Mouse (Mus musculus): ENCODE results near the gene Ttc12. TPM values are rescaled to one million over a fixed set of nuclear protein-coding genes. Genes with fewer than 3 reads are reported as not detected.

Ttc12 gene
- polyA plus RNA-seq, 1 experiment from 2014 or later, result 0.77 TPM

GRCm38 (mm10) chr9:49450491-49450890 lies 35.5 kb downstream of the Ttc12 start:
- Histone ChIP-seq H3K4me2 (no peak overlapping the region), H3K27me3 (replicated peaks; ENCODE audit: control insufficient read depth, insufficient read depth, low read length) (no peaks in the 10 kb centered on the region), H3K36me3 (ENCODE audit: control insufficient read depth, insufficient read depth, low read length) (no peaks in the 10 kb centered on the region), H3K9ac (ENCODE audit: low read depth, low read length) (no peak overlapping the region), H3K9me3 (ENCODE audit: control insufficient read depth, low read length) (no peaks in the 10 kb centered on the region), H3K4me3 (ENCODE audit: low read depth, low read length) (no peak overlapping the region), H3K4me1 (replicated peaks; ENCODE audit: control insufficient read depth, insufficient read depth, low read length) (no peaks in the 10 kb centered on the region), H3K27ac (ENCODE audit: low read depth, low read length) (no peak overlapping the region)
- DNase-seq (ENCODE audit: low spot score) (no peak), ATAC-seq (replicated peaks; ENCODE audit: low FRiP score) (no peak)
- 55% methylated on average over 3 of the region's 3 CpGs for WGBS

GRCm38 (mm10) chr9:49442621-49443020 lies 43.4 kb downstream of the Ttc12 start:
- ATAC-seq (replicated peaks; ENCODE audit: low FRiP score), result no peak
- Histone ChIP-seq H3K27ac (ENCODE audit: low read depth, low read length) (no peak overlapping the region), H3K4me3 (ENCODE audit: low read depth, low read length) (no peak overlapping the region), H3K36me3 (ENCODE audit: control insufficient read depth, insufficient read depth, low read length) (no peaks in the 10 kb centered on the region), H3K4me1 (replicated peaks; ENCODE audit: control insufficient read depth, insufficient read depth, low read length) (no peaks in the 10 kb centered on the region), H3K4me2 (no peak overlapping the region), H3K27me3 (replicated peaks; ENCODE audit: control insufficient read depth, insufficient read depth, low read length) (no peaks in the 10 kb centered on the region), H3K9me3 (ENCODE audit: control insufficient read depth, low read length) (no peaks in the 10 kb centered on the region), H3K9ac (ENCODE audit: low read depth, low read length) (no peak overlapping the region)
- no peak for DNase-seq (ENCODE audit: low spot score)
- WGBS, result 82% methylated on average over 3 of the region's 3 CpGs

- ATAC-seq (replicated peaks; ENCODE audit: low FRiP score) (no peak), DNase-seq (ENCODE audit: low spot score) (no peak)
- Histone ChIP-seq H3K27ac (ENCODE audit: low read depth, low read length) (no peak overlapping the region), H3K4me1 (replicated peaks; ENCODE audit: control insufficient read depth, insufficient read depth, low read length) (no peaks in the 10 kb centered on the region), H3K36me3 (ENCODE audit: control insufficient read depth, insufficient read depth, low read length) (no peaks in the 10 kb centered on the region), H3K9ac (ENCODE audit: low read depth, low read length) (no peak overlapping the region), H3K4me3 (ENCODE audit: low read depth, low read length) (no peak overlapping the region), H3K27me3 (replicated peaks; ENCODE audit: control insufficient read depth, insufficient read depth, low read length) (no peaks in the 10 kb centered on the region), H3K9me3 (ENCODE audit: control insufficient read depth, low read length) (no peaks in the 10 kb centered on the region), H3K4me2 (no peak overlapping the region)
- 56% methylated on average over 5 of the region's 5 CpGs for WGBS
Measured at GRCm38 (mm10) chr9:49427478-49427877, 58.5 kb downstream of the Ttc12 start.

DNA sequence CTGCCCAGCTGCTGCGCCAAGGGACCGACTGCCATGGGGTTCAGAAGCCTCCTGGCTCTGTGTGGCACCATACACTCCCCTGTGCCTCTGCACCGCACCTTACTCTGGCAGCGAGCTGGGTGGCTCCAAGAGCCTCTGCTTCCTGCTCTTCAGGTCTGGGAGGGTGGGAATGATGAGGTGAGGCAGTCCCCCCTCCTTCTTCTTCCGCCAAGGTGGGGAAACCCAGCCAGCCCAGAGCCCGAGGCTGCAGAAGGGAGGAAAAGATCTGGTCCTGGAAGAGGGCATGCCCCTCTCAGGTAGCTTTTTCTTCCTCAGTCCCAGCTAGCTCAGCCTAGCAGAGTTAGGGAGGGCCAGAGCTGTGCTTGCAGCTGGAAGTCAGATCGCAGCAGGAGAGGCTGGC lies 59.1 kb downstream of the Ttc12 start, which contains the start of gene Ankk1:
Gene Ankk1 (minus strand): TSS at position 101 of the 400 bp plus-strand sequence.
- no peaks in the 10 kb centered on the region for H3K9me3 ChIP-seq (ENCODE audit: control insufficient read depth, low read length)
- no peak for DNase-seq (ENCODE audit: low spot score)
- H3K4me2 ChIP-seq, result no peak within 1 kb of the TSS
- WGBS, result 68% methylated on average over 7 of the region's 7 CpGs
- ATAC-seq (replicated peaks; ENCODE audit: low FRiP score), result no peak
- no peaks in the 10 kb centered on the region for H3K4me1 ChIP-seq (replicated peaks; ENCODE audit: control insufficient read depth, insufficient read depth, low read length)
- H3K27ac ChIP-seq (ENCODE audit: low read depth, low read length), result no peak within 1 kb of the TSS
- H3K27me3 ChIP-seq (replicated peaks; ENCODE audit: control insufficient read depth, insufficient read depth, low read length), result no peaks in the 10 kb centered on the region
- H3K4me3 ChIP-seq (ENCODE audit: low read depth, low read length), result no peak within 1 kb of the TSS
- H3K36me3 ChIP-seq (ENCODE audit: control insufficient read depth, insufficient read depth, low read length), result no peaks in the 10 kb centered on the region
- no peak within 1 kb of the TSS for H3K9ac ChIP-seq (ENCODE audit: low read depth, low read length)

DNA sequence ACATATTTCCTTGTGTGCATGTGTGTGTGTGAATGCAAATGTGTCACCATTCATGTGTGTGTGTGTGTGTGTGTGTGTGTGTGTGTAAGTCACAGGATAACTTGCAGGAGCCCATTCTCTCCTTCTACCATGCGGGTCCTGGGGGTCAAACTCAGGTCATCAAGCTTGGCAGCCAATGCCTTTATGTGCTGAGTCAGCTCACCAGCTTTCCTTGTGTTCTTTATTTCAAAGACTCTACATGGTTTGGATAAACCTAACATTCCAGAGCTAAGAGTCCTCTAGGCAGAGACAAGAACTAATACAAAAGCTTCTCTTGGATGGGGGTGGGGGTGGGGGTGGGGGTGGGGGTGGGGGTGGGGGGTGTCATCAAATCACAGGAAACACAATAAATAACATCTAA lies 60.4 kb downstream of the Ttc12 start:
- DNase-seq (ENCODE audit: low spot score) (no peak), ATAC-seq (replicated peaks; ENCODE audit: low FRiP score) (no peak)
- Histone ChIP-seq H3K9me3 (ENCODE audit: control insufficient read depth, low read length) (no peaks in the 10 kb centered on the region), H3K4me3 (ENCODE audit: low read depth, low read length) (no peak overlapping the region), H3K27ac (ENCODE audit: low read depth, low read length) (no peak overlapping the region), H3K4me1 (replicated peaks; ENCODE audit: control insufficient read depth, insufficient read depth, low read length) (no peaks in the 10 kb centered on the region), H3K4me2 (no peak overlapping the region), H3K9ac (ENCODE audit: low read depth, low read length) (no peak overlapping the region), H3K36me3 (ENCODE audit: control insufficient read depth, insufficient read depth, low read length) (no peaks in the 10 kb centered on the region), H3K27me3 (replicated peaks; ENCODE audit: control insufficient read depth, insufficient read depth, low read length) (no peaks in the 10 kb centered on the region)
- WGBS, result 65% methylated on average over 1 of the region's 1 CpGs

DNA sequence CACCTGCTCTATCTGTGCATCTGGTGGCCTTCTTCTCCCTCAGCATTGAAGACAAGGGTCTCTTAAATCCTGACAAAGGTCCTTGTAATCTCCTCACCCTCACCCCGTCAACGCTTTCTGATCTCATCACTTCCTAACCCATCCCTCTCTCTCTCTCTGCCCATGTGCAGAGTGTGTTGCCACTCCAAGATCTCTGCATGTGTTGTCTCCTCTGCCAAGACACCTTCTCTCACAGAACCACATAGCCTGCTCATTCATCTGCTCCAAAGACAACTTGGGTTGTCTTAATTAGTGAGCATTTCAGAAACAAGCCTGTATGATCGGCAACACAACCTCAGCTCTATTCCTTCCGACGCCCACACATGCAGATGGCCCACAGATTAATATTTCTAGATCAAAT lies 62.2 kb downstream of the Ttc12 start:
- Histone ChIP-seq H3K36me3 (ENCODE audit: control insufficient read depth, insufficient read depth, low read length) (no peaks in the 10 kb centered on the region), H3K9ac (ENCODE audit: low read depth, low read length) (no peak overlapping the region), H3K9me3 (ENCODE audit: control insufficient read depth, low read length) (no peaks in the 10 kb centered on the region), H3K4me1 (replicated peaks; ENCODE audit: control insufficient read depth, insufficient read depth, low read length) (no peaks in the 10 kb centered on the region), H3K4me3 (ENCODE audit: low read depth, low read length) (no peak overlapping the region), H3K27me3 (replicated peaks; ENCODE audit: control insufficient read depth, insufficient read depth, low read length) (no peaks in the 10 kb centered on the region), H3K4me2 (no peak overlapping the region), H3K27ac (ENCODE audit: low read depth, low read length) (no peak overlapping the region)
- ATAC-seq (replicated peaks; ENCODE audit: low FRiP score) (no peak), DNase-seq (ENCODE audit: low spot score) (no peak)
- 84% methylated on average over 5 of the region's 5 CpGs for WGBS

GRCm38 (mm10) chr9:49410621-49411020 lies 75.4 kb downstream of the Ttc12 start:
- no peaks in the 10 kb centered on the region for H3K36me3 ChIP-seq (ENCODE audit: control insufficient read depth, insufficient read depth, low read length)
- DNase-seq (ENCODE audit: low spot score), result no peak
- no peak overlapping the region for H3K9ac ChIP-seq (ENCODE audit: low read depth, low read length)
- no peaks in the 10 kb centered on the region for H3K4me1 ChIP-seq (replicated peaks; ENCODE audit: control insufficient read depth, insufficient read depth, low read length)
- no peak overlapping the region for H3K4me3 ChIP-seq (ENCODE audit: low read depth, low read length)
- ATAC-seq (replicated peaks; ENCODE audit: low FRiP score), result no peak
- H3K9me3 ChIP-seq (ENCODE audit: control insufficient read depth, low read length), result no peaks in the 10 kb centered on the region
- H3K4me2 ChIP-seq, result no peak overlapping the region
- 67% methylated on average over 5 of the region's 5 CpGs for WGBS
- no peaks in the 10 kb centered on the region for H3K27me3 ChIP-seq (replicated peaks; ENCODE audit: control insufficient read depth, insufficient read depth, low read length)
- H3K27ac ChIP-seq (ENCODE audit: low read depth, low read length), result no peak overlapping the region

DNA sequence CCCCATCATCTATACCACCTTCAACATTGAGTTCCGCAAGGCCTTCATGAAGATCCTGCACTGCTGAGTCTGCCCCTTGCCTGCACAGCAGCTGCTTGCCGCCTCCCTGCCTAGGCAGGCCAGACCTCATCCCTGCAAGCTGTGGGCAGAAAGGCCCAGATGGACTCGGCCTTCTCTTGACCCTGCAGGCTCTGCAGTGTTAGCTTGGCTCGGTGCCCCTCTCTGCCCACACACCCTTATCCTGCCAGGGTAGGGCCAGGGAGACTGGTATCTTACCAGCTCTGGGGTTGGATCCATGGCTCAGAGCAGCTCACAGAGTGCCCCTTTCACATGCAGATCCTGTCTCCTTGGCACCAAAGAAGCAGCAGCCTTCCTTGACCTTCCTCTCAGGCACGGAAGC lies 79.0 kb downstream of the Ttc12 start:
- no peaks in the 10 kb centered on the region for H3K4me1 ChIP-seq (replicated peaks; ENCODE audit: control insufficient read depth, insufficient read depth, low read length)
- no peaks in the 10 kb centered on the region for H3K9me3 ChIP-seq (ENCODE audit: control insufficient read depth, low read length)
- no peak overlapping the region for H3K27ac ChIP-seq (ENCODE audit: low read depth, low read length)
- no peaks in the 10 kb centered on the region for H3K27me3 ChIP-seq (replicated peaks; ENCODE audit: control insufficient read depth, insufficient read depth, low read length)
- no peak overlapping the region for H3K9ac ChIP-seq (ENCODE audit: low read depth, low read length)
- 81% methylated on average over 5 of the region's 5 CpGs for WGBS
- ATAC-seq (replicated peaks; ENCODE audit: low FRiP score) (no peak; the same call in 1 of the 2 replicates), DNase-seq (ENCODE audit: low spot score) (no peak)
- no peak overlapping the region for H3K4me3 ChIP-seq (ENCODE audit: low read depth, low read length)
- H3K4me2 ChIP-seq, result no peak overlapping the region
- no peaks in the 10 kb centered on the region for H3K36me3 ChIP-seq (ENCODE audit: control insufficient read depth, insufficient read depth, low read length)

DNA sequence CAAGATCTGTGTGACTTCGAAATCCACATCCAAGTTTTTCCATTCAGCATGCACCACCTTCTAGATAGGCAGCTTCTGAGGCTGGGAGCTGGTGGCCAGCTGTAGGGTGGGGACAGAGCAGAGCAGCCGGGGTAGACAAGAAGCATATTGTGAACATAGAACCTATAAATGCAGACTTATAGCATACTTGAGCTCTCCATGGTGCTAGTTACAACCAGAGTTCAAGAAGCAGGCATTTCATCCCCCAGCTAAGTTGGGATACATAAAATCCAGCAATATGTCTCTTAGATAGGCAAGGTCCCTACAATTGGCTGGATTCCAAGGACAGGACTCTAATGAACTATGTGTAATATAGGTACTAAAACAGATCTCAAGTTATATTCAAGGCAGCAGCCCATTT lies 82.3 kb downstream of the Ttc12 start:
- Histone ChIP-seq H3K36me3 (ENCODE audit: control insufficient read depth, insufficient read depth, low read length) (no peaks in the 10 kb centered on the region), H3K27ac (ENCODE audit: low read depth, low read length) (no peak overlapping the region), H3K9me3 (ENCODE audit: control insufficient read depth, low read length) (no peaks in the 10 kb centered on the region), H3K4me3 (ENCODE audit: low read depth, low read length) (no peak overlapping the region), H3K4me2 (no peak overlapping the region), H3K4me1 (replicated peaks; ENCODE audit: control insufficient read depth, insufficient read depth, low read length) (no peaks in the 10 kb centered on the region), H3K27me3 (replicated peaks; ENCODE audit: control insufficient read depth, insufficient read depth, low read length) (no peaks in the 10 kb centered on the region), H3K9ac (ENCODE audit: low read depth, low read length) (no peak overlapping the region)
- DNase-seq (ENCODE audit: low spot score) (no peak), ATAC-seq (replicated peaks; ENCODE audit: low FRiP score) (no peak)
- WGBS, result 62% methylated on average over 2 of the region's 2 CpGs

Measured in liver, embryonic 11.5 days (tissue).